Mouse (Mus musculus) bone marrow, adult 2 months (tissue): ENCODE data around the gene Spata13. TPM values are rescaled to one million over a fixed set of nuclear protein-coding genes. Genes with fewer than 3 reads are reported as not detected.

ENCODE experiments used
- H3K27ac ChIP-seq: fragments of 200-500 bp; 2 replicates; pipeline ENCODE4 v1.5.1; 2012; ENCODE audit warnings: low read depth, mild to moderate bottlenecking, control low read depth, inconsistent platforms, low read length; ENCODE audit not compliant: control insufficient read depth, poor library complexity, insufficient read depth
- H3K4me1 ChIP-seq: fragments of 200-500 bp; 2 replicates; pipeline ENCODE4 v1.6.1; 2011; ENCODE audit warnings: low read length; ENCODE audit not compliant: control insufficient read depth, insufficient read depth
- H3K4me3 ChIP-seq: fragments of 200-500 bp; replicated peaks from 2 replicates; pipeline ENCODE3; 2011; ENCODE audit warnings: mild to moderate bottlenecking, low read depth, low read length, control low read depth; ENCODE audit not compliant: control insufficient read depth
- CTCF ChIP-seq: fragments of 200-500 bp; IDR thresholded peaks from 2 replicates; pipeline ENCODE4 v1.5.1; 2011; ENCODE audit warnings: low read length, control low read depth; ENCODE audit not compliant: control insufficient read depth, insufficient read depth
- POLR2A ChIP-seq: fragments of 200-500 bp; IDR thresholded peaks from 2 replicates; pipeline ENCODE4 v1.6.1; 2011; ENCODE audit warnings: low read depth, mild to moderate bottlenecking, control low read depth, low read length, borderline replicate concordance; ENCODE audit not compliant: control insufficient read depth
- WGBS: fragments of 180-500 bp; shearing (Covaris S2); methylation state at CpG from one replicate; pipeline ENCODE4 v1.1.7; 2018; 5-methylcytosine and 5-hydroxymethylcytosine counted together
- polyA plus RNA-seq: library from polyadenylated mRNA; stranded (reverse); fragments of >200 nt; gene quantifications from 2 replicates; pipeline ENCODE4 v1.2.4, GENCODE M21; 2011; ENCODE audit warnings: low replicate concordance; ENCODE audit not compliant: missing spikeins, insufficient read depth, insufficient read length

The Spata13 gene
- polyA plus RNA-seq, 1 experiment: 14.4 TPM

DNA sequence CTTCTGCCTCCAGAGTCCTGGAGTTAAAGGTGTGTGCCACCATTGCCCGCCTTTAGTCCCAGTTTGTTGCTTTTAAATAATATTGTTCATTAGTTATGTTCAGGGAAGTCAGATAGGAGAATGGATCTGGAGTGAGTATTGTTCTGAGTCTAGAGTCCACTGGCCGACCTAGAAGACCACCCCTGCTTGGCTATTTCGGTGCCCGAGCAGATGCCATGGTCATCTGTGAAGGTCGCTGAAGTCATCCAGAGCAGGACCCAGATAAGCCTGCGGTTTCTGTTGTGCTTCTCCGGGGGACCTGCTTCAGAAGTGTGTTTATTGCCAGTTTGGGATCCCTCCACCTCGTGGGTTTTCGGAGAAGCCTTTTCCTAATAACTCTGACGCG is 22.9 kb downstream of the Spata13 start:
- Histone ChIP-seq H3K27ac (no peak overlapping the region), H3K4me1 (no peaks in the 10 kb centered on the region), H3K4me3 (no peak overlapping the region)
- TF ChIP-seq CTCF: no peak
- no peak for TF ChIP-seq POLR2A
- WGBS: 89% methylated on average over 11 of the region's 11 CpGs

DNA sequence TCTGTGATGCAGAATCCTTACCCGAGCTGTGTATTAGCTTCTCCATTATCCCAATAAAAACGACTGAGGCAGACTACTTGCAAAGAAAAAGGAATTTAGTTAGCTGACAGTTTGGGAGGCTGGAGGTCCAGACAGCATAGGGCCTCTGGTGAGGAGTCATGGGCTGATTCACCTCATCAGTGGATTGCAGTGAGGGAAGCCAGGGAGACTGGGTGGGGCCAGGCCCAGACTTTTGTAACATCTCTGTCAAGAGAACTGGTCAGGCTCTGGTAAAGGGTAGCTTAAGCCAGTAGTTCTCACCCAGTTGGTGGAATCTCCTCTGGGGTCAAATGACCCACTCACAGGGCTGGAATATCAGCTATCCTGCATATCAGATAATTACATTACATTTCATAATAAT is 24.1 kb downstream of the Spata13 start:
- no peaks in the 10 kb centered on the region for H3K4me1 ChIP-seq
- no peak overlapping the region for H3K27ac ChIP-seq
- H3K4me3 ChIP-seq: no peak overlapping the region
- no peak for TF ChIP-seq POLR2A
- no peak for TF ChIP-seq CTCF
- 62% methylated on average over 2 of the region's 2 CpGs for WGBS

DNA sequence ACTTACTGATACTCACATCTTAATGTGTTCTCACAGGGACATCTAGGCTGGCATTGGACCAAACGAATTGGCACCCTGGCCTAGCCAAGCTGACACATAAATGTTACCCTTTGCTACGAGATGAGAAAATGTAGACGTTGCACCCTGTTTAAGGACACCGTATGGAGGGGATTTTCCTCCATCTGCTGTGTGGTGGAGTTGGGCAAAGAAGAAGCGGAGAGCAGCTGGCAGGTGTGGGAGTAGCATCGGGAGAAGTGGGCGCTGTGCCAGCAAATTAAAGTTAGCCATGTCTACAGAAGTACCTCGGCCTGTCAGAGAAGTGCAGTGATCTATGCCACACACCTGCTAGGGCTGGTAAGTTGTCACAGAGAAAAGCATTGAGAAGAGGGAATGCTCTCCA is 25.7 kb downstream of the Spata13 start:
- no peak overlapping the region for H3K27ac ChIP-seq
- no peaks in the 10 kb centered on the region for H3K4me1 ChIP-seq
- 86% methylated on average over 8 of the region's 8 CpGs for WGBS
- no peak overlapping the region for H3K4me3 ChIP-seq
- TF ChIP-seq CTCF (no peak), POLR2A (no peak)

DNA sequence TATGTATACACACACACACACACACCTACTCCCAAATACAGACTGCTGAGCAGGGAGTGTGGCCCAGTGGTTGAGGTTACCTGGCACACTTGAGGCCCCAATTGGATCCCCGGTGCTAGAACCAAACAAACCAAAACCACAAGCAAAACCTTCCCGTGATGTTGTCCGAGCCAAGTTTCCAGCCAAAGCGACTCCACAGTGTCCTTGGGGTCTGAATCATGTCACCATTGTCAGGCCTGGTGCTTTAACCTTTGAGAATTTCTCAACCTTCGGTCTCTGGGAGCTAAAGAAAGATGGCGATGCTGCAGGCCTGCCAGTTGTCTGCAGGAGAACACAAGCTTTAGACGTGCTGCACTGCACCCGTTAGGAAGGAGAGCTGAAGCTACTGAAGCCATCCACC is 26.8 kb downstream of the Spata13 start:
- H3K27ac ChIP-seq: no peak overlapping the region
- no peaks in the 10 kb centered on the region for H3K4me1 ChIP-seq
- 86% methylated on average over 8 of the region's 8 CpGs for WGBS
- no peak for TF ChIP-seq POLR2A
- TF ChIP-seq CTCF: no peak
- no peak overlapping the region for H3K4me3 ChIP-seq

DNA sequence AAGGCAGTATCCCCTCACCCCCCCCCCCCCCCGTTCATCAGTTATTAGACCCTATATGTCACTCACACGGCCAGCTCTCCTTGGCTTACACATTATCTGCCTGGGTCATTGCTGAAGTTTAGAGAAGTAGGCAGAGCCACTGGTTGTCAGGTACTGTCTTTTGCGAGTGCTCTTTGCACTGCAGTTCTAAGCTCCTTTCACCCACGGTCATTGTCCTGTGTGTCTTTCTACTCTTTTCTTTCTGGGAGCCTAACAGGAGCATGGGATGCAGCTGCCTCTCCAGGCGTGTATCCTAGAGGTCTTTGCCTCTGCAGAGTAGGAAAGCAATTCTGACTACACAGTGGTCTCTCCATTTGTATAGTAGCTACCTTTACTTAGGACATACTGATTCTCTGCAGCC is 27.5 kb downstream of the Spata13 start:
- H3K27ac ChIP-seq: no peak overlapping the region
- H3K4me1 ChIP-seq: no peaks in the 10 kb centered on the region
- H3K4me3 ChIP-seq: no peak overlapping the region
- TF ChIP-seq CTCF (no peak), POLR2A (no peak)
- WGBS: 79% methylated on average over 5 of the region's 5 CpGs

DNA sequence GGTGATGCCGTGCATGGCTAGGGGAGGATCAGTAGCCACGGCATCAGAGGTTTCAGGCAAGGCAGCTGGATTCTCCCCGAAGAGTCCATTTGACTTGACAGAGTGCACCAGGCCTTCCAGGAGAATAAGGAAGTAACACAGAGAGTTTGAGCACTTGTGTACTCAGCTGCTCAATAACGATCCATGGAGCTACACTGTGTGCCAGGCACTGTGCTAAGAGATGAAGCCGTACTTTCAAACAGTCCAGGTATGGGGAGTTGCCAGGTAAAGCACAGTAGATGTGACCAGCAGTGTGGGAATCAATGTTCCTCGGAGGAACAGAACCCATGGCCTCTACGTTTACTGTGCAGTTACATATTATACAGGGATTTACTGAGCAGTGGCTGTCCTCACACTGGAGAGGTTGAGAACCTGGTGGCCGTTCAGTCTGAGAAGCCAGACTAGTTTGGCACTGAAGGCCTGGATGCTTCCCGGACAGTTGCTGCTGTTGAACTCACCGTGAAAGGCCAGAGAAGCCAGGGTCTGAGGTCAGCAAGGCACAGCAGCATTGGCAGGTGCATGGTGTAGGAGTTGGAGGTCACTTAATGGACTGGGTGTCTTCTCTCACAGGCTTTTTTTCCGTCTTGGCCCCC is 29.6 kb downstream of the Spata13 start:
- WGBS: 84% methylated on average over 11 of the region's 11 CpGs
- no peak overlapping the region for H3K27ac ChIP-seq
- no peaks in the 10 kb centered on the region for H3K4me1 ChIP-seq
- H3K4me3 ChIP-seq: no peak overlapping the region
- TF ChIP-seq CTCF: no peak
- TF ChIP-seq POLR2A: no peak

DNA sequence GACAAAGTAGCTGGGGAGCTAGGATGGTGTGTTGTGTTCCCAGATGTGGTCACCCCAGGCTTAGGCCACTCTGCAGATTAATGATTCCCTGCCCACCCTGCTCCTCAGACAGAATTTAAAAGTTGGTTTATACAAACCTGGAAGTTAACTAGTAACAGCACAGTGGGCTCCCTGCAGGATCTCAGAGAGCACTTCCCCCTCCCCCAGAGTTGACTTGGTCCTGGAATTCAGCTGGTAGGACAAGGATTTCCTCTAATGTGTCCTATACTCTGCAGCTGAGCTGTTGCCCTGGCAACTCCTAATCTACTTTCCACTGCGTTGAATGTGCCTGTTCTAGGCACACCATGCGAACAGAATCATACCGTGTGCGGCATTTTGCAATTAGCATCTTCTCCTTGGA is 30.8 kb downstream of the Spata13 start:
- TF ChIP-seq CTCF (no peak), POLR2A (no peak)
- no peaks in the 10 kb centered on the region for H3K4me1 ChIP-seq
- H3K4me3 ChIP-seq: no peak overlapping the region
- H3K27ac ChIP-seq: no peak overlapping the region
- 93% methylated on average over 4 of the region's 4 CpGs for WGBS

DNA sequence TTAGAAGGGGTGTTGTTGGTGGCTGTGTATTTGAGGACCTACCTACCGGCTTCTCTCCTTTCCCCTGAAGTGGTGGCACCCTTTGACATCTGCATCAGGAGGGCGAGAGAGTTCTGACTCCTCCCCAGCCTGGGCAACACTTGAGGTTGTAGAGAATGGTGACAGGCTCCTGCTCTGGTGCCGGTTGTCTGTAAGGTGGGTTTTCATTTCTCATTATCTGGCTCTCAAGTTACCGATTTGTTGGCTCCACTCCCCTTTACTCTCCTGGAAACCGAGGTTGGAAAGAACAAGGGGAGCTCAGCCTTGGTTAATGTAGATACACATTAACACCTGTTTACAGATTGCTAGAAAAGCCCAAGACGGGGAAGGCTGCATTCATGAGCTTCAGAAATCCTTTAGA is 31.5 kb downstream of the Spata13 start:
- TF ChIP-seq CTCF: no peak
- TF ChIP-seq POLR2A: no peak
- Histone ChIP-seq H3K4me3 (no peak overlapping the region), H3K27ac (no peak overlapping the region), H3K4me1 (no peaks in the 10 kb centered on the region)
- 85% methylated on average over 6 of the region's 6 CpGs for WGBS

DNA sequence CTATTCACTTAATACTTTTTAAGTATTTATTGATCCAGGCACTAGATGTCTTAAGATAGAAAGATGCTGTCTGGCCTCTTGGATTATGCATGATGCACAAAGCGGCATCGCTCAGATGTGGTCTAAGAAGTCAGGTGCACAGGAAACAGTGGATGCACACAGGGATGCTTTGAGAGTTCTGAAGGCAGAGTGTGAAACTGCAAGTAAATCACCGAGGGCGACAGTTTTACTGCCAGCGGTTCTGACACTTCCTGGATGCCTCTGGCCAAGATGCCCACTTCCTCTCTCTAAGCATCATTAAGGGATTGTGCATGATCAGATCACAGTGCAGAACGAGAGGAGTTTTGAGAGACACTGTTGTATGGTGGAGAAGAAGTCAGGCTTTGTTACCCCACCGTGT is 32.5 kb downstream of the Spata13 start:
- H3K27ac ChIP-seq: no peak overlapping the region
- no peak overlapping the region for H3K4me3 ChIP-seq
- H3K4me1 ChIP-seq: no peaks in the 10 kb centered on the region
- WGBS: 2% methylated on average over 7 of the region's 7 CpGs
- no peak for TF ChIP-seq CTCF
- TF ChIP-seq POLR2A: no peak
